Mouse (Mus musculus) frontal cortex, adult 2 months (tissue): ENCODE results near the gene Nphs1. TPM values are rescaled to one million over a fixed set of nuclear protein-coding genes. Genes with fewer than 3 reads are reported as not detected.

Experiments
- DNase-seq, 2 experiments: peaks; one replicate each; pipeline ENCODE4 v3.0.0; 2022; ENCODE audit warnings: low spot score in 1 of 2; ENCODE audit errors: extremely low spot score in 1 of 2
- polyA plus RNA-seq: library from polyadenylated mRNA; depleted of rRNA; stranded (reverse); fragments of >200 nt; gene quantifications from 2 replicates; pipeline ENCODE4 v1.2.3, GENCODE M21; 2012; rRNA removed

Nphs1 gene
- polyA plus RNA-seq: 1.2 and 1.6 TPM in 2 replicates

- DNase-seq: peak in 1 of 2 experiments; percentile 68
Observed at GRCm38 (mm10) chr7:30457629-30458330, at the start of gene Nphs1, which contains the start of gene Kirrel2. Gene Nphs1 (plus strand): TSS chr7:30458315. Gene Kirrel2 (minus strand): TSS chr7:30457690.

GRCm38 (mm10) chr7:30408639-30409038 is 49.5 kb upstream of the Nphs1 start:
- DNase-seq: no peak

- no peak for DNase-seq
Observed at GRCm38 (mm10) chr7:30409789-30410188, 48.3 kb upstream of the Nphs1 start.

GRCm38 (mm10) chr7:30411023-30411422 is 47.1 kb upstream of the Nphs1 start:
- no peak for DNase-seq

DNA sequence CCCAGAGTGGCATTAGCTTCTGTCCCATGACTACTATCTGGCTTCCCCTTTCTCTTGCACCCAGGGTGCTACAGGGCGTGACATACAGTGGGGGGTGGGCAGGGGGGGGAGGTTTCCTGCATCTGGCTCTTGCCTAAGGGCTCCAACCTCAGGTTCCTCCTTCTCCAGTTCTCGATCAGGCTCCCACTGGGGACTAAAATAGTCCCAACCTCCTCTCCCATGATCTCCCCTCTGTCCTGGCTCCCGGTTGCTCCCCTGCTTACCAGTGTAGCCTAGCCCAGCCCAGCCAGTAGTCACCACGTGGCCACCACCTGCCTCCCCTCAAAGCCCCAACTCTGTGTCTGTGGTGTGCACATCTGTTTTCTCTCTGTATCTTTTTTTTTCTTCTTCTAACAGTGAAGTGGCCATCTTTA is 45.4 kb upstream of the Nphs1 start:
- DNase-seq: no peak

DNA sequence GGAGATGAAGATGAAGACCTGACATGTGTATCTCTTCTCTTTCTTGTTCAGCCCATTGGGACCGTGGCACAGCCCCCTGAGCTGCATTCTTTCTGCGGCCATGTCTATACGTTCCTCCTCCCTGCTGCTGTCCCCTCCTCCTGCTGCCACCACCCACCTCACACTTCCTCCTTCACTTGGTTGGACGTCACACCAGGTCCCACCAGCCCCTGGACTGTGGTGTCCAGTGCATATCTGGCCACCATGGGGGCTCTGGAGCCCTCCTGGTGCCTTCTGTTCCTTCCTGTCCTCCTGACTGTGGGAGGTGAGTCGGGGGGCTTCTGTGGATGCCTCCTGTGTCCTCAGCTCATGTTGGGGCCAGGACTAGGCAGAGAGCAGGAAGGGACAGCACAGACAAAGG is 44.5 kb upstream of the Nphs1 start, which contains the start of gene Tyrobp:
Gene Tyrobp, plus strand, starts transcription at position 165 of the 400 bp plus-strand sequence.
- no peak for DNase-seq

DNA sequence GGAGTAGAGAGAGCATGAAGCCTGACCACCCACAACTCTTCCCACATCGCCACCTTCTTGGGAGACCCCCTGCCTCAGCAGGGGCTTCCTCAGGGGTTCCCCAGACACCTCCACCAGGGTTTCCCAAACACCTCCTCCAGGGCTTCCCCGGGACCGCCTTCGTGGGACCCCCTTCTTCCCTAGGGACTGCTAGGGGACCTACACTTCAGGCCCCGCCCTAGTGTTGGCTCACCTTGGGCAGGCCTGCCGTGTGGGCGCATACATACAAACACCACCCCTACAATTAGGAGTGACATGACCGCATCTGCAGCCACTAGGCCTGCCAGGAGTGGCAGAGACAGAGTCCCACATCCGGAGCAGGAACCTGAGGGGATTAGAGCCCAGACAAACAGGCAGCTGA is 40.3 kb upstream of the Nphs1 start:
- no peak for DNase-seq

GRCm38 (mm10) chr7:30419561-30420499 is 38.3 kb upstream of the Nphs1 start, which contains the start of gene Hcst:
Gene Hcst (minus strand): TSS chr7:30419854.
- DNase-seq: no peak

- DNase-seq: no peak
Observed at GRCm38 (mm10) chr7:30420673-30421072, 37.4 kb upstream of the Nphs1 start.

- peak in 1 of 2 experiments; percentile 75 for DNase-seq
Observed at GRCm38 (mm10) chr7:30421175-30421889, 36.8 kb upstream of the Nphs1 start, which contains the start of gene Nfkbid. Gene Nfkbid (plus strand): TSS chr7:30421732.

- peak; percentile 86 to 96 for DNase-seq
Observed at GRCm38 (mm10) chr7:30421890-30422435, 36.2 kb upstream of the Nphs1 start.

- no peak for DNase-seq
Observed at GRCm38 (mm10) chr7:30422560-30422959, 35.6 kb upstream of the Nphs1 start.

- peak in 1 of 2 experiments; percentile 77 for DNase-seq
Observed at GRCm38 (mm10) chr7:30423071-30423641, 35.0 kb upstream of the Nphs1 start.

- no peak for DNase-seq
Observed at GRCm38 (mm10) chr7:30429327-30429726, 28.8 kb upstream of the Nphs1 start.

GRCm38 (mm10) chr7:30430191-30430590 is 27.9 kb upstream of the Nphs1 start:
- DNase-seq: no peak

DNA sequence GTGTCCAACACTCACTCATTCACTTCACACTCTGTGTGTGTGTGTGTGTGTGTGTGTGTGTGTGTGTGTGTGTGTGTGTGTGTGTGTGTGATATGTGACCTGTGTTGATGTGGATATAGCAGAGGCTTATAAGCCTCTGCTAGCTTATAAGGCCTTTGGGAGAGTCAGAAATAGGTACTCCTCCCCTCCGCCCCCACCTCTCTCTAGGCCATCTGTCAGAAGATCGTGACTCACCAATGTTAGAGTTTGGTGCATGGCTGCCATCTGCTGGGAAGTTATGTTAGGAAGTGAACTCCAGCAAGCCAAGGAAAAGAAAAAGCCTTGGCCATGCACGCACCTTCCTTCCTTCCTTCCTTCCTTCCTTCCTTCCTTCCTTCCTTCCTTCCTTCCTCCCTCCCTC is 26.3 kb upstream of the Nphs1 start:
- DNase-seq: peak; percentile 82 to 95

- DNase-seq: no peak
Observed at GRCm38 (mm10) chr7:30434238-30434637, 23.9 kb upstream of the Nphs1 start.

GRCm38 (mm10) chr7:30434701-30435100 is 23.4 kb upstream of the Nphs1 start:
- DNase-seq: no peak

- DNase-seq: no peak
Observed at GRCm38 (mm10) chr7:30435156-30435555, 23.0 kb upstream of the Nphs1 start.

DNA sequence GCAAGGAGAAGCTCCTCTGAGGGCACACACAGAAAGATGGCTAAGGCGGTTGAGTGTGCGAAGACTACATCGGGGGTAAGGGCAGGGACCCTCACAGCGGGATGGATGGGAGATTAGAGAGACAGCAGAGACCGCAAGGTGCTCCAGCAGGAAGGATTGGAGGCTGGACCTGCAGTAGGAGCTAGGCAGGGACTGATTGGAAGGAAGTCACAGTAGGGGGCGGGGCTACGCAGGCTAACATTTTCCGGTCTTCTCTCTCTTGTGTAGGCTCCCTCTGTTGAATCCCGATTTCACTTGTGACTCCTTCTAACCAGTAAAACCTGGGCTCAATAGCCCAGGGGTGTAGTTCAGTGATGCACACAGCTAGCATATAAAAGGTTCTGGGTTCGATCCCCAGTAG is 21.2 kb upstream of the Nphs1 start:
- no peak for DNase-seq
